10 mouse cellular contexts compared by ENCODE assay signal in genomic region chr12:3779639-3780038, GRCm38 (mm10). TPM values are rescaled to one million over a fixed set of nuclear protein-coding genes. Genes with fewer than 3 reads are reported as not detected.
DNase-seq lines count a peak whose midpoint lies in the region; ATAC-seq and TF ChIP-seq lines count a peak whose summit lies in the region.
"Had no signal": no experiment of that assay in that cellular context is flagged by ENCODE, and none has a peak within 500 bp of the region (broad histone marks: within the 10 kb centered on the region; RNA-seq: fewer than 3 reads in every experiment).

No protein-coding gene starts in this region.

- H3K4me1 ChIP-seq in heart, embryonic 13.5 days: peaks cover 53% of the 10 kb centered on the region
- peaks cover 69% of the 10 kb centered on the region for H3K4me1 ChIP-seq in intestine, embryonic 16.5 days (ENCODE audit: control insufficient read depth, insufficient read depth, low read length)

- H3K4me3 ChIP-seq in heart, embryonic 13.5 days: no peak overlapping the region
- no peak overlapping the region for H3K4me3 ChIP-seq in layer of hippocampus, adult 2 months
- no peak overlapping the region for H3K4me3 ChIP-seq in intestine, embryonic 16.5 days (ENCODE audit: low read length)
- H3K4me3 ChIP-seq: hindbrain, embryonic 13.5 days; myocyte had no signal

- no peak for TF ChIP-seq CTCF in layer of hippocampus, adult 2 months (conservative IDR thresholded peaks at IDR 0.05)

- no peak for ATAC-seq in heart, embryonic 13.5 days (ENCODE audit: extremely low read depth, insufficient number of reproducible peaks, low FRiP score, low TSS enrichment)
- ATAC-seq in CD4-positive, CD25-positive, alpha-beta regulatory T cell, adult 4 months: peak; percentile 17
- ATAC-seq in intestine, embryonic 16.5 days: no peak

- no peaks in the 10 kb centered on the region for H3K36me3 ChIP-seq in heart, embryonic 13.5 days
- H3K36me3 ChIP-seq in intestine, embryonic 16.5 days (ENCODE audit: control insufficient read depth, insufficient read depth, low read length): no peaks in the 10 kb centered on the region
- H3K36me3 ChIP-seq: hindbrain, embryonic 13.5 days had no signal

- H3K27ac ChIP-seq in heart, embryonic 13.5 days (replicated peaks): peak overlapping the region; percentile 96
- peak overlapping the region; percentile 92 for H3K27ac ChIP-seq in layer of hippocampus, adult 2 months
- H3K27ac ChIP-seq in intestine, embryonic 16.5 days (ENCODE audit: low read length): peak overlapping the region; percentile 98; the same call in 1 of the 2 replicates

- no peak for DNase-seq in heart, postnatal 4 days
- DNase-seq in layer of hippocampus, adult 2 months (ENCODE audit: low spot score in 2 of 2): no peak
- DNase-seq in layer of hippocampus, adult 9-10 months (ENCODE audit: low spot score): no peak
- no peak for DNase-seq in testis, postnatal 14 days (ENCODE audit: low spot score)
- no peak for DNase-seq in B cell, adult 2 months

- no peaks in the 10 kb centered on the region for H3K27me3 ChIP-seq in heart, embryonic 13.5 days (replicated peaks)
- H3K27me3 ChIP-seq in intestine, embryonic 16.5 days (replicated peaks; ENCODE audit: control insufficient read depth, insufficient read depth, low read length): no peaks in the 10 kb centered on the region
- H3K27me3 ChIP-seq: hindbrain, embryonic 13.5 days had no signal

- no peak overlapping the region for H3K9ac ChIP-seq in heart, embryonic 13.5 days
- H3K9ac ChIP-seq in intestine, embryonic 16.5 days (ENCODE audit: low read depth, low read length): no peak overlapping the region

- no peaks in the 10 kb centered on the region for H3K9me3 ChIP-seq in heart, embryonic 13.5 days
- H3K9me3 ChIP-seq in intestine, embryonic 16.5 days (ENCODE audit: control insufficient read depth, low read length): no peaks in the 10 kb centered on the region
- H3K9me3 ChIP-seq: hindbrain, embryonic 13.5 days had no signal

- no peak overlapping the region for H3K4me2 ChIP-seq in heart, embryonic 13.5 days
- no peak overlapping the region for H3K4me2 ChIP-seq in intestine, embryonic 16.5 days (ENCODE audit: low read depth, low read length)
- H3K4me2 ChIP-seq: hindbrain, embryonic 13.5 days had no signal

- WGBS in heart, embryonic 13.5 days: 45% methylated on average over 2 of the region's 2 CpGs
- 41% methylated on average over 2 of the region's 2 CpGs for WGBS in intestine, embryonic 16.5 days

RNA-seq across cellular contexts. Expression of gene Dnmt3a, which starts 26.2 kb away (rescaled TPM):
- 94.2 and 108 TPM in 2 replicates for polyA plus RNA-seq in heart, embryonic 13.5 days (2015; fragmentation: Nextera tagmentation; extraction: Ambion mirVana)
- 100 to 1,000 TPM; 118 TPM for total RNA-seq in heart, postnatal 4 days (2021)
- total RNA-seq in layer of hippocampus, adult 2 months (2021): 10 to 100 TPM; 70.3 to 82.5 TPM
- 10 to 100 TPM; 27.3 to 27.4 TPM for polyA plus RNA-seq in CD4-positive, CD25-positive, alpha-beta regulatory T cell, adult 4 months (2017; shearing (Covaris generic))
- 52.8 and 53.8 TPM in 2 replicates for polyA plus RNA-seq in intestine, embryonic 16.5 days (2015; fragmentation: Nextera tagmentation; extraction: Ambion mirVana)
